Comparison of ENCODE assay signal across 15 mouse cellular contexts in the genomic region with DNA sequence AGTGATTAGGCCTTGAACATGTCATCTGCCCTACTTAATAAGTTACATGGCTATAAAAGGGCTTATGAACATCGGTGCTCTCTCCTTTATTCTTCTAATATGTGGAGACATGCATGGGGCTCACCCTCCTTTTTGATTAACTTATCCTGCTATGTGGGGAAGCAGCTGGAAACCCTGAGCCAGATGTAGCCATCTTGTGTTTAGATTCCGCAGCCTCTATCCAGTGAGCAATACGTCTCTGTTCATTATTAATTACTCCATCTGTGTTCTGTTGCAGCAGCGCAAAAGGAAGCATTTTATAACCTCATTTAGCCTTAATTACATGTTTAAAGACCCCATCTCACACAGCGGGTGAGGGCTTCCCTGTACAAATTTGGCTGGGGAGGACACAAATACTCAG.
"Had no signal": no experiment of that assay in that cellular context is flagged by ENCODE, and none has a peak within 500 bp of the region (broad histone marks: within the 10 kb centered on the region; RNA-seq: fewer than 3 reads in every experiment).

No protein-coding gene starts in this region.

- H3K9me3 ChIP-seq: limb, embryonic 13.5 days; midbrain, embryonic 12.5 days; stomach, embryonic 15.5 days had no signal

- ATAC-seq: midbrain, embryonic 16.5 days had no signal

- H3K36me3 ChIP-seq: limb, embryonic 13.5 days; midbrain, embryonic 12.5 days; stomach, embryonic 15.5 days had no signal

- H3K4me3 ChIP-seq: limb, embryonic 13.5 days; midbrain, embryonic 12.5 days; stomach, embryonic 15.5 days had no signal

- H3K4me2 ChIP-seq: limb, embryonic 13.5 days; midbrain, embryonic 12.5 days; stomach, embryonic 15.5 days had no signal

- H3K4me1 ChIP-seq: midbrain, embryonic 12.5 days; stomach, embryonic 15.5 days had no signal

- H3K27me3 ChIP-seq: limb, embryonic 13.5 days; midbrain, embryonic 12.5 days; stomach, embryonic 15.5 days had no signal

- H3K9ac ChIP-seq: limb, embryonic 13.5 days; liver, embryonic 14.5 days; midbrain, embryonic 12.5 days; stomach, embryonic 15.5 days had no signal

- DNase-seq: kidney, adult 11 months; kidney, adult 9 months; kidney, postnatal 36 days; layer of hippocampus, adult 9-11 months; layer of hippocampus, postnatal 36 days; lung, adult 18-20 months; right cerebral cortex, postnatal 4 days; spleen, adult 18-20 months; thymus, postnatal 36 days had no signal

- H3K27ac ChIP-seq: kidney, postnatal 0 days; limb, embryonic 13.5 days; liver, embryonic 14.5 days; midbrain, embryonic 12.5 days; stomach, embryonic 15.5 days had no signal
